Mouse (Mus musculus) heart, postnatal 10 days (tissue): ENCODE data around the gene Ola1. TPM values are rescaled to one million over a fixed set of nuclear protein-coding genes. Genes with fewer than 3 reads are reported as not detected.

Experiments used
- DNase-seq, 2 experiments: peaks; one replicate each; pipeline ENCODE4 v3.0.0; 2021
- intact Hi-C: fragments of 180-260 bp; cut with DNase I; formaldehyde crosslinking; loops from one replicate; pipeline ENCODE4 v1.15.1; 2025
- total RNA-seq, 2 experiments: library from RNA; stranded (reverse); gene quantifications; 2 replicates each; pipeline ENCODE4 v1.2.3; 2021

Gene Ola1
- total RNA-seq, 2 experiments from 2014 or later: 53.9 to 59.5 TPM

- intact Hi-C loops: loop anchor here (5.0 kb wide), 3 partner anchors 208 to 552 kb away; no protein-coding TSS in a partner anchor
- DNase-seq: no peak
These were observed 149.4 kb downstream of the Ola1 start for GRCm38 (mm10) chr2:73069223-73069825.

- peak; percentile 68 to 70 for DNase-seq
- intact Hi-C loops: loop anchor here (5.0 kb wide), 3 partner anchors 211 to 549 kb away; no protein-coding TSS in a partner anchor
These were observed 152.2 kb downstream of the Ola1 start for GRCm38 (mm10) chr2:73066307-73067167.

DNA sequence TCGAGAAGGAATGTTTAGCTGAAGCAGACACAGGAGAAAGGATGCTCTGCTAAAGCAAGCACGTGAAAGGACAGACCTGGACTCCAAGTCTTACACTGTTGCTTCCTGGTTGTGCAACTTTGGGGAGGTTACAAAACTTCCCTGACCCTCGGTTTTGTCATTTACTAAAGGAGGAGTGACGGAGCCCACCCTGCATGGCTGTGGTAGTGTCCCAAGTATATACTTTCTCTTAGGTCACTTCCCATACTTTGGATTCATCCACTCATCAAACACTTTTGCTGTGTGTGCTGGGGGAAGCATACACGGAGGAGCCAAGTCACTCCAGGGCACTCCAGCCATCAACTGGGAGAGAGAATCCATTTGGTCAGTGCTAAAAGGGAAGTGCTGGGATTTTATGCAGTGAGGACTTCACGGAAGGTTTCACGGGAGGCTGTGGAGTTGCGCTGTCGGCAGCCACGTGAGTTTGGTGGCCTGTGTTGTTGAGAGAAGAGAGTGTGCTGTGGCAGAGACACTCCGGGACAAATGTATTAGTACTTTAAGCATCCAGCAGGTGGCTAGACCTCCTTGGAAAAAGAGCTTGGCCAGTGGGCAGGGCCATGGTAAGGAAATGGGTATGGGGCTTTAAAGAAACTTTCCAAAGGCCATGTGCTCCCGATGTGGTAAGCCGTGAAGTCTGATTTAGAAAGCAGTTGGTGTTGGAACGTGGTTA lies 154.7 kb downstream of the Ola1 start:
- no peak for DNase-seq
- intact Hi-C loops: loop anchor here (5.0 kb wide), 1 partner anchor 337 kb away; no protein-coding TSS in a partner anchor

- DNase-seq: no peak
- intact Hi-C loops: loop anchor here (2.0 to 5.0 kb wide), 2 partner anchors 81 to 333 kb away; no protein-coding TSS in a partner anchor
These were observed 158.5 kb downstream of the Ola1 start for GRCm38 (mm10) chr2:73060259-73060585.

DNA sequence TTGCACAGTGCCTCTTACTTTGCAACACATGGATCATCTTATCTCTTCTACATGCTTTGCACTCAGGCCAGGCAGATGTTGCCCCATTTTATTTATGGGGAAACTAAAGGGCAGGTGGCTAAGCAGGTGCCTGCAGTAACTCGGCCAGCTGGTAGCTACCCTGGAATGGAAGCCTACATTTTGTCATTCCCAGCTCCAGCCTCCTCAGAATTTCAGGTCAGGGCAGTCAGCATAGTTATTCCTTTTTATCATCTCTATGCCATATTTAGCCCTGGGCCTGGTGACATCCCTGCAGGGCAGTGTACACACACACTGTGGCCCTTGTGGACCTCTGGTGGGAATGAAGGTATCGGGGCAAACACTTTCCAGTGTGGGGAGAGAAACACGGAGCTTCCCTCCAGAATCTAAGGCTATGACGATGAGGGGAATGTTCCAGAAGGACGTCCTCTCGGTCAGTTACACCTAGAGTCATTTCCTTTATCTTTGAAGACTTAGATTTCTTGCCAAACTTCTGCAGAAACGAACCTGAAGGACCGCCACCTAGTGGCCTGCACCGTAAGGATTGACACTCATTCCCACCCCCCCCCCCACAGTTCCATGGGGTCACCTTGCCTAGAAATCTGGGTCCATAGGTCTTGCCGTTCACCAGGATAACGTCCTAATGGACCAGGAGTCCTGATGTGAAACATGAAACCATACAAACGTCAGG lies 159.0 kb downstream of the Ola1 start:
- intact Hi-C loops: loop anchor here (2.0 to 5.0 kb wide), 2 partner anchors 81 to 332 kb away; no protein-coding TSS in a partner anchor
- DNase-seq: peak; percentile 53 to 67

DNA sequence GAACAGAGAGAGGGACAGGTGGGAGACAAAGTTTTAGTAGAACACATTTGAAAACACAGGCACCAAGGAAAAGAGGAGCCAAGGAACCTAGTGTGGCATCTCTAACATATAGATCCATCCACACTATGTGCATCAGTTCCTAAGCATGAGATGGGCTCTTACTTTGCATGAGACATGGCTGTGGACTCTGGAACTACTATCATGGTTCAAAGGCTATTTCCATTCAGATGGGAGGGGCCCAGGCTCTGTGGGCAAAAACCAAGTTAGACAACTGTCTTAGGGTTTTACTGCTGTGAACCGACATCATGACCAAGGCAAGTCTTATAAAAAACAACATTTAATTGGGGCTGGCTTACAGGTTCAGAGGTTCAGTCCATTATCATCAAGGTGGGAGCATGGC lies 160.4 kb downstream of the Ola1 start:
- DNase-seq: no peak
- intact Hi-C loops: no loop called here

DNA sequence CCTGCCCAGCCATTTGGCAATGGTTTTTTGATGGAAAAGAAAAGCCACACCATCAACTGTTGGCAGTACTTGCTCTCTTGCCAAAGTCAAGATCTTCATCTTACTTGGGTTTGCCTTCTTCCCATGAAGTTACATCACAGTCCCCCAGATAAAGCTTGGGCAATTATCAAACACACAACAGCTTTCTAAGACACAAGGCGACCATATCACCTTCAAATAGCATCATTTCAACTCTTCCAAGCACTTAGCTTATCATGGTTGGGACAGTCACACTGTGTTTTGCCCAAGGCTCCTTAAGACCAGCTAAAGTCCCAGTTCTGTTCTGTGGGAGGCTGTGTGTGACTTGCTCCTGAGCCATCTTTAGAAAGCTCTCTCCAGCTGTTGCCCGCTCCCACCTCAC lies 161.1 kb downstream of the Ola1 start:
- intact Hi-C loops: no loop called here
- no peak for DNase-seq

- intact Hi-C loops: no loop called here
- DNase-seq: no peak
These were observed 162.4 kb downstream of the Ola1 start for GRCm38 (mm10) chr2:73056090-73056956.

DNA sequence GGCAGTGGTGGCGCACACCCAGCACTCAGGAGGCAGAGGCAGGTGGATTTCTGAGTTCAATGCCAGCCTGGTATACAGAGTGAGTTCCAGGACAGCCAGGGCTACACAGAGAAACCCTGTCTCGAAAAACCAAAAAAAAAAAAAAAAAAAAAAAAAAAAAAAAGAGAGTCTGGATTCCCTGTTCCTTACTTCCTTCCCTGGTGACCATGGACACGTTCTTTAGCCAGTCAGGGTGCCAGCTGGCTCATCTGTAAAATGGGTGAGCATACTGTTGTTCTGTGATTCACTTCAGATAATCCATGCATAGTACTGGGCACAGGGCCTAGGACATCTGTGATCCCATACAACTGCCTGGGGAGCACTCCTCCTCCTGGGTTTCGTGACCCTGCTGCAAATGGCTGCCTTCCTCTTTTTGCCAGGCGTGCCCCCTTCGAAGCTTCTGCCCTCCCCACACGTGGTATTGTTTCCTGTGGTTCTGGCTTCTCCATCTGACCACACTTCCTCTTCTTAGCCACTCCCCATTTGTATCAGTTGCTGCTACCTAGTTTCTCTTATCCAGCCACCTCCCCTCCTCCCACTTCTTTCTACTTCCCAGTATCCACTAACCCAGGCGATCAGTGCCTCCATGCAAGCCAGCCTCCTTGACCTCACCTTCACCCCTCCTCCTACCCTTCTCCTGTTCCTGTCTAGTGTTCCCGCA lies 164.8 kb downstream of the Ola1 start:
- intact Hi-C loops: no loop called here
- no peak for DNase-seq

DNA sequence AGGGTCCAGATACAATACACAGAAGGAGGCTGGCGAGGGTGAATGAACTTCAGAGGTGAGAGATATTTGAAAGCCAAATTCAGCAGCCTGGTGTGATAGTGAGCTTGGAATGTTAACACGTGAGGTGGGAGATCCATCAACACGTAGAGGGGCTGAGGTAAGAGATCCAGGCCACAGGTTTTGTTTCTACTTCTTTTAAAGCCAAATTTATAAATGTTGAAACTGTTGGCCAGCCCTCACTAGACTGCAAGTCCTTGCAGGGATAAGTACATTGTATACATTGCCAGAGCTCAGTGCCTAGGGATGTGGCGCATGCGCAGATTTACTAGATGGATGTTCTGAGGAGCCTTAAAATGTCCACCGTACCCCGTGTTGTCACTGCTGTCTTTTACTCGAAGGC lies 168.3 kb downstream of the Ola1 start:
- intact Hi-C loops: no loop called here
- no peak for DNase-seq

DNA sequence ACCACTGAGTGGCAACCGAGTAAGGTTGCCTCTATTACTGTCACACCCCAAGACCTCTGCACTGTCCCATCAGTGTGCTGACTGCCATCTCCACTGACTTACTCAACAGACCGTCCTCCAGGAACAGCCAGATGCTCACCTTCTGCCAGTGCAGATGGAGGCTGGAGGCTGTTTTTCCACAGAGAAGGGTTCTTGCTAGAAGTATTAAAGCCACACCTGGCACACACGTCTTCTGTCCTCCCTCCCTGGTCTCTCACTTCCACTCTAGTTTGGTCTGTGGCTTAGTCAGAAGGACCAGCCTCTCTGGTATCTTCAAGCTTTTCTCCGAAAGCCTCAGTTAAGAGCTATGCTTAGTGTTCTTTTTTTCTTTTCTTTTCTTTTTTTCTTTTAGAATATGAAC lies 168.7 kb downstream of the Ola1 start:
- intact Hi-C loops: loop anchor here (5.0 kb wide), 2 partner anchors 48 to 68 kb away; partner anchors contain the start of gene Sp3
- DNase-seq: no peak

DNA sequence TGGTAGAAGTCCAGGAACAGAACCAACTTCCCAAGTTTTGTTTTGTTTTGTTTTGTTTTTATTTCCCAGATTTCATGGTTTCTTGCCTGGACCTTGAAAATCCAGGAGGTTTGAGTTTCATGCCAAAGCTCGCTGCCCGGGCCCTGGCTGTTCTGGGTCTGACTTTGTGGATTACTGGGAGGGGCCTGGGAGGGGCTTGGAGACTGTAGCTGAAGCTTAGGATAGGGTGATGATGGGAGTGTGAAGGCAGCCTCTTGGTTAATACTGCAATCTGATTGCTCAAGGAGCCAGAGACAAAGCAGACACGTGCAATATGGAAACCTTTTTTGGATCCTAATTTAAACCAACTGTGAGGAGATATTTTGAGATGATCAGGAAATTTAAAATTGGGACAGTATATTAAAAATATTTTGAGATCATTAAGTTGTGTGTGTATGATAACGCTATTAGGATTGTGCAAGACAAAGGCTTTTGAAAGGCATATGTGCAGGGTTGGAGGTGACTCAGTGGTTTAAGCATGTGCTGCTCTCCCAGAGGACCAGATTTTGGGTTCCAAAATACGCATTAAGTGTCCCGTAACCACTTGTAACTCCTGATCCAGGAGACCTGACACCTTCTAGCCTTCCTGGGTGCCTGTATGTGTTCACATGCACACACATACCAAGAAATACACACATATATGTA lies 169.6 kb downstream of the Ola1 start:
- intact Hi-C loops: loop anchor here (5.0 kb wide), 2 partner anchors 47 to 67 kb away; partner anchors contain the start of gene Sp3
- no peak for DNase-seq

DNA sequence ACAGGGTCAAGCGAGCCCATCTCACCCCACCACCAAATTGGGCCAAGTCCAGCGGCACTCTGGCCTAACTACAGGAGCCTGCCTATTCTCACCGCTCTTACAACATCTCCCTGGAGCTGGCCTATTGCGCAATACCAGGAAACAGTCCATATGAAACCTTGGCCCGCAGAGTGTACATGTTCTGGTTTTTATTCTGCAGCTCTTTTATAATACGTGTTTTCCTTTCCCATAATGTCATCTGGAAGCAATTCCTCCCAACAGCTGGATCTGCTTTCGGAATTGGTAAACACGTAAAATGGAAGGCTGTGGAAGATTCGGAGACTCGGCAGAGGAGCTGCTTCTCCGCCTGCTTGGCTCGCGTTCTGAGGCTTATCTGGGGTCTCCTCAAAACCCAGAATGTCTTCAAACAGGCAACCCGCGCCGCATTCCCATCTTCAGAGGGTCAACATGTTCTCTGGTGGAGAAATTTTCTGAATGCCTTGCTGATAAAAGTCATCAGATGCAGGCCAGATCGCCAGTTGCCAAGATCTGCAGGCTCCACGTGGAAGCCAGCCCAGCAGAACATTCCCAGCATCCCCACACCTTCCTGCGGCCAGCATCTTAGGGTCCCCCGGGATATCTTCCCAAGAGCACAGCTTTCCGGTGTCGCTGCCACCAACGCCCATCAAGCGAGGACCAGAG lies 171.5 kb downstream of the Ola1 start:
- intact Hi-C loops: loop anchor here (5.0 kb wide), 2 partner anchors 45 to 65 kb away; partner anchors contain the start of gene Sp3
- DNase-seq: peak; percentile 84 to 87

DNA sequence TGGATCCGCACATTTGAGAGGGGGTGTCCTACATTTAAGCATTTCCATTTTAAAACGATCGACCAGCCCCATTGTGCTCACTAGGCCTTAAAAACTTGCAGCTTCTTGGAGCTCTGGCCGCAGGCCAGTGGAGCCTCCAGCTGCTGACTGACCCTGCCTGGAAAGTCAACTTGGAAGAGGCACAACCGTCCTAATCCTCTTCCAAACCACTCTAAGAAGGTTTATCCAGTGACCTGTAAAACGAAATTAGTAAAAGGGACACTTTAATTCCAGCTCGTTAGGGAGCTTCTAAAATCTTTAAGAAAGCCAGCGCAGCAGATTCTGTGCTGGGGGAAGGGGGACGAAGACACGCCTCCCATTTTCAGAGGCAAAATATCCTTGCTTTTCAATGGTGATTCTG lies 172.1 kb downstream of the Ola1 start:
- intact Hi-C loops: loop anchor here (5.0 kb wide), 2 partner anchors 44 to 64 kb away; partner anchors contain the start of gene Sp3
- DNase-seq: peak; percentile 77 to 79

DNA sequence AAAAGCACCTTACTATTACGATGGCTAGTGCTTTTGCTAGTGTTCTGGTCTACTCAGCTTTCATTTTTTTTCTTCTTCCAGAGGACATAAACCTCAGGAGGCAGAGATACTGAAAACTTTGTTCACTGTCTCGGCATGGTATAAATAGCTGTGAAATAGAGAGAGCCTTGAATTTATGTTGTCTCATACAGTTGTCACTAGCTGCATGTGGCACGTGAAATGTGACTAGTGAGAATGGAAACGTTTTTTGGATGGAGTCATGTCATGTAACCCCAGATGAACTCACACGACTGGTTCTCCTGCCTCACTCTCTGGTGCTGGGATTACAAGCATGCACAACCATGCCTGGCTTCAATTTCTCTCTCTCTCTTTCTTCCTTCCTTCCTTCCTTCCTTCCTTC lies 173.2 kb downstream of the Ola1 start:
- intact Hi-C loops: loop anchor here (5.0 kb wide), 2 partner anchors 43 to 63 kb away; partner anchors contain the start of gene Sp3
- no peak for DNase-seq
